Mouse (Mus musculus) CD8-positive naive resting alpha-beta T cell, adult 2 months (primary cell): ENCODE data around the gene Igfbp2.

Experiments used
- DNase-seq, 2 experiments: peaks; one replicate each; pipeline ENCODE4 v3.0.0; 2022; ENCODE audit warnings: low read depth in 2 of 2, low spot score in 2 of 2

Igfbp2 gene

GRCm38 (mm10) chr1:72823751-72824706, at the start of gene Igfbp2:
TSS of gene Igfbp2 (plus strand) at chr1:72824503.
- DNase-seq: no peak

- DNase-seq: no peak
Measured at GRCm38 (mm10) chr1:72778789-72779188, 45.5 kb upstream of the Igfbp2 start.

GRCm38 (mm10) chr1:72780720-72781119, 43.6 kb upstream of the Igfbp2 start:
- DNase-seq: no peak

GRCm38 (mm10) chr1:72783341-72783740, 41.0 kb upstream of the Igfbp2 start:
- no peak for DNase-seq

DNA sequence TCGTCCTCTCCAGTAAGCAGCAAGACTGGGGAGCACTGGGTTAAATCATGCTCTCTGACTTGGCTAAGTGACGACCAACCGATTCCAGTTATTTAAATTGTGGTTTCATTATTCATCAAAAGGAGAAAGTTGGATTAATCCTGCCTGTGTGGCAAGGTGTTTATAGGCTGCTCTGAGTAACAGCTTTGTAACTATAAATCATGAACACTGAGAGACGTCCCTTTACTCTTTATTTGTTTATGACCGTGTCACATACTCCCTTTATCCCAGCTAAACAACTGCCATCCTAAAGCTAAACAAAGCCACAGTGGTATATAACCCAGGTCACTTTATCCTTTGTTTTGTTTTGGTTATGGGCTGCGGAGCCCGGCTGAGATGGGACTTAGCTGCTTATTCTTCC, 40.3 kb upstream of the Igfbp2 start:
- no peak for DNase-seq

GRCm38 (mm10) chr1:72790670-72791069, 33.6 kb upstream of the Igfbp2 start:
- no peak for DNase-seq

DNA sequence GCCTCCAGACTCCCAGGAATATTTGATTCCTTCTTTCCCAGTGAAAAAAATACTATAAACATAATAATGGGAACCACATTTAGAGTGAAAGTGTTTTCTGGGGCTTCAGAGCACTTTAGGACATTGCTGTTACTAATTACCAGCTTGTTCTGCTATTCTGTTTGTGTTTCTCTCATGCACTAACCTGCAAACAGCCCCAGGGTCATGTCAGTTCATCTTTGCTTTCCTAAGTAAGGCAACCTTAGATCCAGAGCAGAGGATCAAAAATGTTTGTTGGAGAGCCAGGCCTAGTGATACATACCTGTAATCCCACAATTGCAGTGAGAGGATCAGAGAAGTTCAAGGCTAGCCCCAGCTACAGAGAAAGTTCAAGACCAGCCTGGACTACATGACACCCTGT, 32.6 kb upstream of the Igfbp2 start:
- no peak for DNase-seq

DNA sequence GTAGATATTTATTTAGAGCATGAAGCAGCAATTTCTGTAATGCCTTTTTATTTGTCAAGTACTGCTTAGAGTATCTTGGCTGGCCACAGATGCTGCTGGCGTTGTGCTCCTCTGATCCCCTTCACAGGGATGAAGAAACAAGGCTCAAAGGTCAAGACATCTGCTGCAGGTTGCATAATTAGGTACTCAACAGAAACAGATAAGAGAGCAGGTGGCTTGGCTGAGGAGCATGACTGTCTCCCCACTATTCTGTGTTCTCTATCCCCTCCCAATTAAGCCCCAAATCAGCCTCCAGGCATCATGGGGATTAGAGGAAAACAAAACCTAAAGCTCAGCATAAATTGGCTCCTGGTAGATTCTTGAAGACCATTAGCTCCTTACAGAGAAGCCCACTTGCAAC, 32.0 kb upstream of the Igfbp2 start:
- no peak for DNase-seq

DNA sequence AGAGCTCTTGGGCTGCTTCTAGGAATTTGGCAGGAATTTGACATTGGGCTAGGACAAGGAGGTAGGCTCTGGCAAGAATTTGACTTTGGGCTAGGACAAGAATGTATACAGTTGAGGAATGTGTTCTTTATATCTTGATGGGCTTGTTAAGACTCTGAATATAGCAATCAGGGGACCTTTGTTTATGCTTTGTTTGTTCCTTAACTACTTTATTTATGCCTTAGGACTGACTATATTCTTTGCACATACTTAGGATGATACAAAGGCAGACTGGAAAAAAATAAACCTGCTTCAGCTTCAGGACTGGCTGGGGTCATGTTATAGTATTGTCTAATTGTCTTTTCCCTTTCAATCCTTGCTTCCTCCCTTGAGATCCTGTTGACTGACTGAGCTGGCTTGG, 31.1 kb upstream of the Igfbp2 start:
- DNase-seq: no peak

DNA sequence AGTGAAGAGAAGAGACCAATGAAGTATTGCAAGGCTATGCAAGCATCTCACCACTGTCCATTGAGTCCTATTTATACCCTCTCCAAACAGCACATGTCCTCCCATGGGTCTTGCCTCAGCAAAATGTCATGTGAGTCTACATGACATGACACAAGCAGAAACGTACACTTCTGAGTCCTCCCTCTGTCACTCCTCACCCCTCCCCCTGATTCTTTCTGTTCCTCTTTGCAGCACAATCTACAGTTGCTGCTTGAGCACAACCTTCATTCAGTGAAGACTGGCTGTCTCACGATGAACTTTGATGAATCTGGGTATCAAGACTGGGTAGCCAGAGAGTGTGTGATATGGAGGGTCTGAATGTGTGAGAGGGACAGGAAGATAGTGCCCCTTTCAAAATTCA, 28.2 kb upstream of the Igfbp2 start:
- DNase-seq: no peak

- no peak for DNase-seq
Measured at GRCm38 (mm10) chr1:72797102-72797665, 27.1 kb upstream of the Igfbp2 start.

- no peak for DNase-seq
Measured at GRCm38 (mm10) chr1:72798441-72798840, 25.9 kb upstream of the Igfbp2 start.

- DNase-seq: no peak
Measured at GRCm38 (mm10) chr1:72804031-72804430, 20.3 kb upstream of the Igfbp2 start.

DNA sequence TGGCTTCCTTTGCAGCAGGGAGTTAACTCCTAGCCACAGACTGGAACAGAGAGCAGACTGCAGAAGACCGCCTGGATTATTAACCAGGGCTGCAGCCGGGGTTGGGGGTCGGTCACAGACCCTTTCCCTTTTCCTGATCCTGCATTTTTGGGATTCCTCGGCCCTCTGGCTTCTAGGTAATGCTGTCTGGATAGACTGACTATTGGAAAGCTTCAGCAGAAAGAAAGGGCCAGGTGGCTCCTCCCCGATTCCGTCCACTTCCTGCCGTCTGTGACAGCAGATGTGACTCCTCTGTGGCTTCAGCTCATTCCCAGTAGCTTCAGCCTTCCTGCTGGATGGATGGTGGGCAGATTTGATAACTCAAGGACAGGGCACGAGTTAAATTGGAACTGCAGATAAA, 19.3 kb upstream of the Igfbp2 start:
- DNase-seq: no peak

- no peak for DNase-seq
Measured at GRCm38 (mm10) chr1:72805476-72806043, 18.7 kb upstream of the Igfbp2 start.

GRCm38 (mm10) chr1:72806044-72806584, 18.2 kb upstream of the Igfbp2 start:
- no peak for DNase-seq

DNA sequence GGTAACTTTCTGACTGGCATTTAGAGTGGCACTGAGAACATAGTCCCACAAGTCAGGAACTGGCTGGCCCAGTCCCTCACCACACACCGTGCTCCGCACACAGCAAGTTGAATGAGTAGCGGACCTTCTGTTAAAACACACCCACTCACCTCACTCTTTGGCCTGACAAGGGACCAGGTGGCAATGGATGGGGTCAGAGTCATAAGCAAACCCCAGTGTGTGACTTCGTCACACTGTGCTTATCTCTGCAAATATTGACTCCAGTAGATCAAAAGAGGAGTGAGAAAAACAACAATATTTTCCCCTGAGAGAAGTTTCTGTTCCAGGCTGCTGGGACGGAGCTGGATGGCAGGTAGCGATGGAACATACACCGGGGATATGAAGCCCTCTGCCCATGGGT, 15.0 kb upstream of the Igfbp2 start:
- DNase-seq: no peak

DNA sequence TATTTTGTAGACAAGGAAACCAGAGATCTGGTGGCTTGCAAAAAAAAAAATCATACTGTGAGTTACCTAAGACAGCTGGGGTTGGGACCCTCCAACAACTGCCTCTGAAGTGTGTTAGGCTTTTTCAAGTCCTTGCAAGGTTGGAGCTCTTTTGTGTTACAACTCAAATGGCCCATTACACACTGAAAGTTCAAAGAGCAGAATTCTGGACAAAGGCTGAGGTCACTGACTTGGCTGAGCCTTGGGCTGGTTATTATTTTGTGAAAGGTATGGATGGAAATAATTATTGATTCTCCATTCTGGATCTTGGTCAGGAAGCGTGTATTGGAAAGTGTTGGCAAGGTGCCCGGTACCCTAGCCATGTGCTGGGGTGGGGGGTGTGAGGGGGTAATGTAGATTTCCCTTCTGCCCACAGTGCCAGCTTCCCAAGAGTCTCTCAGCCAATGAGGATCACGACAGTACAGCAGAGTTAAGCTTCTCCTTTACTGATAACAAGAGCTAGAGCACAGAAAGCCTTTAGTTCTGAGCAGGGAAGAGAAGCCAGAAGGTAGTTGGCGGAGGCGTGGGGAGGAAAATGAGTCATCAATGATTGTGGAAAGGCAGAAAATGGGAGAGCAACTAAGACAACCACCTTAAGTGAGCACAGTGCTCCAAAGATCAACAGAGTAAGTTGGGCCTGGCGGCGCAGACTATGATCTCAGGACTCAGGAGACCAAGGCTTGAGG, 14.2 kb upstream of the Igfbp2 start:
- DNase-seq: no peak

- no peak for DNase-seq
Measured at GRCm38 (mm10) chr1:72811061-72811460, 13.2 kb upstream of the Igfbp2 start.

DNA sequence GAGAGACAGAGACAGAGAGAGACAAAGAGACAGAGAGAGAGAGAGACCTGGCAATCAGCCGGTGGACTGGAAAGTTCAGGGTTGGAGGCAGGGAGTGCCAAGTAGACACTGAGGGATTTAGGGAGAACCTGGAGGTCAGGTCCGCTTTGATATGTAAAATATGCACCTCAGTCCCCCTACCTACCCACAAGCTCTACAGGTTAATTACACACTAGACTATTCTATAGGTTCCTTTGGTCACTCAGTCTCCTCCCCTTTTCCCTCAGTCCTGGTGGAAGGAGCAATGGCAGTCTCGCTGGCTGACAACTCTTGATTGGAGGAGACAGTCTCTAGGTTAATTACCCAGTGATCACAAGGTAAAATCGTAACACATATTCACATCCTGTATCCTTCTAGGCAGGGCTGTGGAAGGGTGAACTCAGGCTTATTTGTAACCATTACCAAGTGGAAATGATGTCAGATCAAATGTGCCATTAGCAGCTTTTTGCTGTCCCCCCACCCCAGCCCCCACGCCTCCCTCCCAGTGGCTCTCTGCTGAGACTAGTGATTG, 11.1 kb upstream of the Igfbp2 start:
- DNase-seq: no peak
